Mouse (Mus musculus) testis, adult 2 months (tissue): ENCODE measurements around the gene Tac2. TPM values are rescaled to one million over a fixed set of nuclear protein-coding genes. Genes with fewer than 3 reads are reported as not detected.

Source experiments
- H3K27ac ChIP-seq: fragments of 200-500 bp; 2 replicates; pipeline ENCODE4 v1.5.1; 2012; ENCODE audit warnings: low read depth, low read length; ENCODE audit not compliant: control insufficient read depth, insufficient read depth
- H3K27me3 ChIP-seq: fragments of 200-500 bp; 2 replicates; pipeline ENCODE4 v1.6.1; 2012; ENCODE audit warnings: mild to moderate bottlenecking, low read length, moderate library complexity; ENCODE audit not compliant: control insufficient read depth, insufficient read depth
- H3K36me3 ChIP-seq: fragments of 200-500 bp; 2 replicates; pipeline ENCODE4 v1.6.1; 2012; ENCODE audit warnings: mild to moderate bottlenecking, low read length; ENCODE audit not compliant: control insufficient read depth, insufficient read depth
- H3K4me1 ChIP-seq: fragments of 200-500 bp; 2 replicates; pipeline ENCODE4 v1.6.1; 2012; ENCODE audit warnings: low read length; ENCODE audit not compliant: control insufficient read depth, insufficient read depth
- H3K4me3 ChIP-seq: fragments of 200-500 bp; 2 replicates; pipeline ENCODE4 v1.5.1; 2012; ENCODE audit warnings: low read depth, mild to moderate bottlenecking, low read length, moderate library complexity, mixed read lengths; ENCODE audit not compliant: control insufficient read depth
- CTCF ChIP-seq: fragments of 200-500 bp; IDR thresholded peaks from 2 replicates; pipeline ENCODE4 v1.5.1; 2012; ENCODE audit warnings: low read depth, mild to moderate bottlenecking, inconsistent platforms, low read length, moderate library complexity; ENCODE audit not compliant: control insufficient read depth, insufficient read depth, insufficient replicate concordance
- POLR2A ChIP-seq: fragments of 200-500 bp; IDR thresholded peaks from 2 replicates; pipeline ENCODE4 v1.6.1; 2012; ENCODE audit warnings: low read depth, mild to moderate bottlenecking, inconsistent platforms, low read length, moderate library complexity; ENCODE audit not compliant: control insufficient read depth
- polyA plus RNA-seq: library from polyadenylated mRNA; depleted of rRNA; stranded (reverse); fragments of >200 nt; gene quantifications from 2 replicates; pipeline ENCODE4 v1.2.3, GENCODE M21; 2012

The Tac2 gene
- polyA plus RNA-seq, 1 experiment: not detected

- H3K36me3 ChIP-seq: no peaks in the 10 kb centered on the region
- no peak for TF ChIP-seq CTCF
- no peak for TF ChIP-seq POLR2A
- H3K4me3 ChIP-seq: no peak overlapping the region
- H3K4me1 ChIP-seq: peaks cover 10% of the 10 kb centered on the region
- H3K27ac ChIP-seq: no peak overlapping the region
- no peaks in the 10 kb centered on the region for H3K27me3 ChIP-seq
These were observed 12.6 kb downstream of the Tac2 start for GRCm38 (mm10) chr10:127736916-127737315.

GRCm38 (mm10) chr10:127737552-127737951 is 13.3 kb downstream of the Tac2 start:
- H3K27me3 ChIP-seq: no peaks in the 10 kb centered on the region
- no peak overlapping the region for H3K4me3 ChIP-seq
- TF ChIP-seq CTCF (no peak), POLR2A (no peak)
- no peaks in the 10 kb centered on the region for H3K36me3 ChIP-seq
- no peak overlapping the region for H3K27ac ChIP-seq
- H3K4me1 ChIP-seq: peaks cover 10% of the 10 kb centered on the region

- H3K36me3 ChIP-seq: no peaks in the 10 kb centered on the region
- TF ChIP-seq POLR2A: no peak
- TF ChIP-seq CTCF: no peak
- H3K27ac ChIP-seq: no peak overlapping the region
- no peak overlapping the region for H3K4me3 ChIP-seq
- H3K4me1 ChIP-seq: peaks cover 10% of the 10 kb centered on the region
- no peaks in the 10 kb centered on the region for H3K27me3 ChIP-seq
These were observed 14.0 kb downstream of the Tac2 start for GRCm38 (mm10) chr10:127738151-127738882.

GRCm38 (mm10) chr10:127739083-127739660 is 14.9 kb downstream of the Tac2 start, which contains the start of gene Zbtb39:
Gene Zbtb39 (plus strand): TSS chr10:127739538.
- Histone ChIP-seq H3K4me3 (peak within 1 kb of the TSS; percentile 92), H3K4me1 (peaks cover 10% of the 10 kb centered on the region), H3K27me3 (no peaks in the 10 kb centered on the region), H3K27ac (peak within 1 kb of the TSS; percentile 77), H3K36me3 (no peaks in the 10 kb centered on the region; the same call in 1 of the 2 replicates)
- TF ChIP-seq CTCF (peak; percentile 43; the same call in 1 of the 2 replicates), POLR2A (no peak)

GRCm38 (mm10) chr10:127739661-127740161 is 15.4 kb downstream of the Tac2 start:
- peaks cover 10% of the 10 kb centered on the region for H3K4me1 ChIP-seq
- H3K36me3 ChIP-seq: no peaks in the 10 kb centered on the region; the same call in 1 of the 2 replicates
- H3K4me3 ChIP-seq: peak overlapping the region; percentile 92
- no peak for TF ChIP-seq POLR2A
- TF ChIP-seq CTCF: no peak
- no peaks in the 10 kb centered on the region for H3K27me3 ChIP-seq
- peak overlapping the region; percentile 77 for H3K27ac ChIP-seq

GRCm38 (mm10) chr10:127744661-127745060 is 20.4 kb downstream of the Tac2 start:
- H3K27me3 ChIP-seq: no peaks in the 10 kb centered on the region
- TF ChIP-seq CTCF (peak; percentile 48; the same call in 1 of the 2 replicates), POLR2A (no peak)

GRCm38 (mm10) chr10:127745886-127746285 is 21.6 kb downstream of the Tac2 start:
- TF ChIP-seq POLR2A: no peak
- no peak for TF ChIP-seq CTCF
- H3K27me3 ChIP-seq: no peaks in the 10 kb centered on the region
- H3K27ac ChIP-seq: no peak overlapping the region
- no peak overlapping the region for H3K4me3 ChIP-seq
- H3K36me3 ChIP-seq: no peaks in the 10 kb centered on the region; the same call in 1 of the 2 replicates
- H3K4me1 ChIP-seq: peaks cover 13% of the 10 kb centered on the region

More at GRCm38 (mm10) chr10:127744661-127745060, 20.4 kb downstream of the Tac2 start:
- H3K4me1 ChIP-seq: peaks cover 4% of the 10 kb centered on the region
- no peak overlapping the region for H3K4me3 ChIP-seq
- H3K27ac ChIP-seq: no peak overlapping the region
- H3K36me3 ChIP-seq: no peaks in the 10 kb centered on the region; the same call in 1 of the 2 replicates
